Mouse (Mus musculus): Measurements from ENCODE around the gene Procr. TPM values are rescaled to one million over a fixed set of nuclear protein-coding genes. Genes with fewer than 3 reads are reported as not detected.

Procr gene
- total and polyA plus RNA-seq, 3 experiments, result 2.4 to 4.8 (median 3.0) TPM

DNA sequence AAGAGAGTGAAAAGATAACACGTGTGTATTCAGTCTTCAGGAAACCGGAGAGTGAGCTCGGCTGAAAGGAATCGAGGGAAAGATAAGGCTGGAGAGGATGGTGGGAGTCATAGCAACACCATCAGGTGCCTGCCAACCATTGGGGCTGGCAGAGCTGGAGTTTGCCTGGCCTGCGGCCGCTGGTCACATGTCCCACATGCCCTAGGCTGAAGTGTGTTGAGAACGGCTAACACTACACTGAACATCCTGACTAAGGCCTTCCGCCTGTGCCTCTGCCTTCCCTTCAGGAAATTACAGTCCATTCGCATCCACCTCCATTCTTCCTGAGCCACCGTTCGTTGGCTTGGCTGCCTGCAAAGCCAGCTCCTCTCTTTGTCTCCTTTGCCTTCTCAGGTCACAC lies 8.7 kb upstream of the Procr start:
- peak in 1 of 2 experiments; percentile 39 for DNase-seq
- TF ChIP-seq EP300 (IDR thresholded peaks at IDR 0.05; ENCODE audit: insufficient read depth, low read depth, low read length), result no peak
- no peak for TF ChIP-seq POLR2A (IDR thresholded peaks at IDR 0.05; ENCODE audit: insufficient read depth, low read depth, low read length)
- no peak for TF ChIP-seq CTCF (IDR thresholded peaks at IDR 0.05)
- Histone ChIP-seq H3K4me3 (no peak overlapping the region), H3K27ac (no peak overlapping the region), H3K4me1 (ENCODE audit: control insufficient read depth, insufficient read depth, low read length) (peaks cover 3% of the 10 kb centered on the region), H3K9ac (ENCODE audit: low read depth, low read length) (no peak overlapping the region), H3K79me2 (replicated peaks; ENCODE audit: control insufficient read depth, insufficient read depth, low read length) (no peaks in the 10 kb centered on the region), H3K36me3 (ENCODE audit: control insufficient read depth, insufficient read depth, low read length) (no peaks in the 10 kb centered on the region), H3K27me3 (ENCODE audit: control insufficient read depth, insufficient read depth, low read length) (no peaks in the 10 kb centered on the region)
- intact Hi-C loops (cut with DNase I), result no loop called here
- 18% methylated on average over 11 of the region's 11 CpGs for whole genome bisulfite sequencing

DNA sequence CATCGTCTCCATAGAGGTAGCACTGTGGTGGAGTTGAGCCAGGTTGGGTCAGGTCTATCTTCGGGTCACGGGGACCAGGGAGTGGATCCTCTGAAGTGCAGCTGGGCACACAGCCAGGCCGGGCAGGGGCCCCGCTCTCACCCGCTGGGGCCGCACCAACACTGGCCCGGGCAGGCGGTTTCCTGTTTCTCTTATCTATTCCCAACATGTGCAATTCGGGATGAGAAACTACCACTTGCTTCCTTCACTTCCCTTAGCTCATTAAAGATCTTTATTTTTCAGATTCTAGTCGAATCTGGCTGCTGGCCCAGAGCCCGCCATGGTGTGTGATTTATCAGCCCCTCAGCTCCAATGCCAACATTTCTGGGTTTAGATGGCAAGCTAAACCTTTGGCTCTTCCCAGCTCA lies 8.0 kb upstream of the Procr start:
- Histone ChIP-seq H3K4me1 (ENCODE audit: control insufficient read depth, insufficient read depth, low read length) (peaks cover 3% of the 10 kb centered on the region), H3K36me3 (ENCODE audit: control insufficient read depth, insufficient read depth, low read length) (no peaks in the 10 kb centered on the region), H3K27me3 (ENCODE audit: control insufficient read depth, insufficient read depth, low read length) (no peaks in the 10 kb centered on the region), H3K4me3 (no peak overlapping the region), H3K27ac (no peak overlapping the region), H3K9ac (ENCODE audit: low read depth, low read length) (no peak overlapping the region), H3K79me2 (replicated peaks; ENCODE audit: control insufficient read depth, insufficient read depth, low read length) (no peaks in the 10 kb centered on the region)
- DNase-seq, result peak in 1 of 2 experiments; percentile 44
- 8% methylated on average over 12 of the region's 12 CpGs for WGBS
- no peak for TF ChIP-seq CTCF (IDR thresholded peaks at IDR 0.05)
- no peak for TF ChIP-seq POLR2A (IDR thresholded peaks at IDR 0.05; ENCODE audit: insufficient read depth, low read depth, low read length)
- intact Hi-C loops (cut with DNase I), result no loop called here

DNA sequence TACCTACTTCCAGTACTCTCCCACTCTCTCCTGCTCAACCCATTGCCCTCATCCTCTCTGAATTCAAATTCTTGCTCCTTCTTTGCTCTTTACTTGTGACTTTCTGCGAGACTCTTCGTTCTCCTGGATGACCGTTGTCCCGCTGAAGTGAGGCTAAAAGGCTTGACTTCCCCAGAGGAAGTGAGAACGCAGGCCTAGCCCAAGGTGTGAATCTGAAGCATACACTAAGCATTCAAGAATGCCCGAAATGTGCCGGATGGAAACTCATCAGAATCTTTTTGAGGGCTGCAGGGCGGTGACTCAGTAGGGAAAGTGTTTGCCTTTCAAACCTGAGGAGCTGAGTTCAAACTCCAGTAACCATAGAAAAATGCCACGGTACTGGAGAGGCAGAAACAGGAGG lies 7.6 kb upstream of the Procr start:
- intact Hi-C loops (cut with DNase I), result no loop called here
- H3K27ac ChIP-seq, result no peak overlapping the region
- WGBS, result 57% methylated on average over 9 of the region's 9 CpGs
- peaks cover 3% of the 10 kb centered on the region for H3K4me1 ChIP-seq (ENCODE audit: control insufficient read depth, insufficient read depth, low read length)
- DNase-seq, result no peak
- H3K4me3 ChIP-seq, result no peak overlapping the region
- H3K27me3 ChIP-seq (ENCODE audit: control insufficient read depth, insufficient read depth, low read length), result no peaks in the 10 kb centered on the region
- H3K79me2 ChIP-seq (replicated peaks; ENCODE audit: control insufficient read depth, insufficient read depth, low read length), result no peaks in the 10 kb centered on the region
- H3K36me3 ChIP-seq (ENCODE audit: control insufficient read depth, insufficient read depth, low read length), result no peaks in the 10 kb centered on the region
- no peak overlapping the region for H3K9ac ChIP-seq (ENCODE audit: low read depth, low read length)
- TF ChIP-seq CTCF (IDR thresholded peaks at IDR 0.05), result no peak
- TF ChIP-seq EP300 (IDR thresholded peaks at IDR 0.05; ENCODE audit: insufficient read depth, low read depth, low read length), result no peak
- TF ChIP-seq POLR2A (IDR thresholded peaks at IDR 0.05; ENCODE audit: insufficient read depth, low read depth, low read length), result no peak

- 67% methylated on average over 3 of the region's 3 CpGs for WGBS
- intact Hi-C loops (cut with DNase I), result no loop called here
- Histone ChIP-seq H3K79me2 (replicated peaks; ENCODE audit: control insufficient read depth, insufficient read depth, low read length) (no peaks in the 10 kb centered on the region), H3K4me3 (no peak overlapping the region), H3K27me3 (ENCODE audit: control insufficient read depth, insufficient read depth, low read length) (no peaks in the 10 kb centered on the region), H3K27ac (no peak overlapping the region), H3K4me1 (ENCODE audit: control insufficient read depth, insufficient read depth, low read length) (peaks cover 3% of the 10 kb centered on the region), H3K9ac (ENCODE audit: low read depth, low read length) (no peak overlapping the region), H3K36me3 (ENCODE audit: control insufficient read depth, insufficient read depth, low read length) (no peaks in the 10 kb centered on the region)
- no peak for TF ChIP-seq POLR2A (IDR thresholded peaks at IDR 0.05; ENCODE audit: insufficient read depth, low read depth, low read length)
- TF ChIP-seq EP300 (IDR thresholded peaks at IDR 0.05; ENCODE audit: insufficient read depth, low read depth, low read length), result no peak
- TF ChIP-seq CTCF (IDR thresholded peaks at IDR 0.05), result no peak
- DNase-seq, result no peak
Observed at GRCm38 (mm10) chr2:155745487-155745886, 5.4 kb upstream of the Procr start.

DNA sequence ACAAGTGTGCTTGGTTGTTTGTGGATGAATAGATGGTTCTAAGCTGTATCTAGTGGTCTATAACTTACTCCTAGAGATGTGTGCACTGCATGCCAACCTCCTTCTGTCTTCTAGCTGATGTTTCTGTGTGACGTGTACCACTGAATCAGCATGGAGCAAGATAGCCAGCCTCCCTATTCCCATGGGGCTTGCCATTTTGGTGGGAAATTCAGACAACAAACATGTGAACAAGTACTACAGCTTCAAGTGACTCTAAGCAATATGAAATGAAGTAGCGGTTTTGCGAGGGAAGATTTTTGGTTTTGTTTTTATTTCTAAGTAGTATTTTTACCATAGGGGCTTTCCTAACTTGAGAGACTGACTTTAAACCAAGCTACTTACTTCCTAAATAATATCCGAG lies 1.5 kb upstream of the Procr start:
- intact Hi-C loops (cut with DNase I), result no loop called here
- Histone ChIP-seq H3K9ac (ENCODE audit: low read depth, low read length) (no peak overlapping the region), H3K36me3 (ENCODE audit: control insufficient read depth, insufficient read depth, low read length) (no peaks in the 10 kb centered on the region), H3K27ac (no peak overlapping the region), H3K4me3 (no peak overlapping the region), H3K4me1 (ENCODE audit: control insufficient read depth, insufficient read depth, low read length) (no peaks in the 10 kb centered on the region), H3K27me3 (ENCODE audit: control insufficient read depth, insufficient read depth, low read length) (no peaks in the 10 kb centered on the region), H3K79me2 (replicated peaks; ENCODE audit: control insufficient read depth, insufficient read depth, low read length) (no peaks in the 10 kb centered on the region)
- no peak for TF ChIP-seq CTCF (IDR thresholded peaks at IDR 0.05)
- TF ChIP-seq POLR2A (IDR thresholded peaks at IDR 0.05; ENCODE audit: insufficient read depth, low read depth, low read length), result no peak
- TF ChIP-seq EP300 (IDR thresholded peaks at IDR 0.05; ENCODE audit: insufficient read depth, low read depth, low read length), result no peak
- no peak for DNase-seq
- WGBS, result 78% methylated on average over 4 of the region's 4 CpGs

DNA sequence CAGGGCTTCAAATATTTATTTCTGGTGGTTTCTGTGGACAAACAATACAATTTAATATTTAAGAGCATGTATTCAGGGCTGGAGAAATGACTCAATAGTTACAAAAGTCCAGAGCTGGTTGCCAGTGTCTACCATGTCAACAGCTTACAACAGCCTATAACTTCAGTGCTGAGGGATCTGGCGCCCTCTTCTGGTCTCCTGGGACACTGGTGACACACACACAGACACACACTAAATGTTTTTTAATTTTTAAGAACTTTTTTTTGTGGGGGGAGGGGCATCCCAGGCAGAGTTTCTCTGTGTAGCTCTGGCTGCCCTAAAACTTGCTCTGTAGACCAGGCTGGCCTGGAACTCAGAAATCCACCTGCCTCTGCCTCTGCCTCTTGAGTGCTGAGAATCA lies 4.8 kb downstream of the Procr start:
- 0% methylated on average over 1 of the region's 1 CpGs for WGBS
- Histone ChIP-seq H3K4me1 (ENCODE audit: control insufficient read depth, insufficient read depth, low read length) (no peaks in the 10 kb centered on the region), H3K27ac (no peak overlapping the region), H3K79me2 (replicated peaks; ENCODE audit: control insufficient read depth, insufficient read depth, low read length) (no peaks in the 10 kb centered on the region), H3K36me3 (ENCODE audit: control insufficient read depth, insufficient read depth, low read length) (no peaks in the 10 kb centered on the region), H3K9ac (ENCODE audit: low read depth, low read length) (no peak overlapping the region), H3K27me3 (ENCODE audit: control insufficient read depth, insufficient read depth, low read length) (no peaks in the 10 kb centered on the region), H3K4me3 (no peak overlapping the region)
- peak in 1 of 2 experiments; percentile 23 for DNase-seq
- intact Hi-C loops (cut with DNase I), result no loop called here
- TF ChIP-seq POLR2A (IDR thresholded peaks at IDR 0.05; ENCODE audit: insufficient read depth, low read depth, low read length) (no peak), CTCF (IDR thresholded peaks at IDR 0.05) (peak; percentile 68)
